Mouse (Mus musculus): ENCODE data around the gene Grm3.

Gene Grm3

DNA sequence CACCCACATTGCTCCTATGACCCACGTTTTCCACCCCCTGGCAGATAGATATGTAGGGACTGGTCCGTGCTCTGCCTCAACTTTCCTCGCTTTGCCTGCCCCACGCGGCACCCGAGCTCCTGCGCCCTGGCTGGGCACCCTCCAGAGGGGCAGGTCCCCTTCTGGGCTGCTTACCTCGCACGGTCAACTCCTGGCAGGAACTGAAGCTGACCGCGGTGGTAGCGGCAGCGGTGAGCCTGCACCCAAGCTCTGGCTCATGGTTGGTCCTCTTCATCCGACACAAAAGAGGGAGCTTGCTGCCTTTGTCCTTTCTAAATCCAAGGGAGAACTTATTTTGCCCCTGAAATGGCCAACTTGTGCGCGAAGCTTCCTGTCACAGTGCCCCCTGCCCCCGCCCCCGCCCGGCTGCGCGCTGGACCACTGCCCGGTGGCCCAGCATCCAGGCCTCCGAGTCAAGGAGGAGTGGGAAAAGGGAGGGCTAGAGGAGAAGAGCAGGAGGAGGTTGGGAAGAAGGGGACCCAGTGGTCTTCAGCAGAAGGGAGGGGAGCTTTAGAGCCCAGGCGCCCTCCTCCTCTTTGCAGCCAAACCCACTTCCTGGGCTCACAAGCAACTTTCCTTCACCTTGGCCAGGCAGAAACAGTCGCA lies at the start of gene Grm3:
Gene Grm3, minus strand, starts transcription at position 215 of the 645 bp plus-strand sequence.
- no peak for DNase-seq (ENCODE audit: low read depth, low spot score)

GRCm38 (mm10) chr5:9755751-9756150 lies 30.8 kb upstream of the Grm3 start:
- DNase-seq (ENCODE audit: low read depth, low spot score): no peak

- no peak for DNase-seq (ENCODE audit: low read depth, low spot score)
Observed at GRCm38 (mm10) chr5:9748184-9748583, 23.2 kb upstream of the Grm3 start.

DNA sequence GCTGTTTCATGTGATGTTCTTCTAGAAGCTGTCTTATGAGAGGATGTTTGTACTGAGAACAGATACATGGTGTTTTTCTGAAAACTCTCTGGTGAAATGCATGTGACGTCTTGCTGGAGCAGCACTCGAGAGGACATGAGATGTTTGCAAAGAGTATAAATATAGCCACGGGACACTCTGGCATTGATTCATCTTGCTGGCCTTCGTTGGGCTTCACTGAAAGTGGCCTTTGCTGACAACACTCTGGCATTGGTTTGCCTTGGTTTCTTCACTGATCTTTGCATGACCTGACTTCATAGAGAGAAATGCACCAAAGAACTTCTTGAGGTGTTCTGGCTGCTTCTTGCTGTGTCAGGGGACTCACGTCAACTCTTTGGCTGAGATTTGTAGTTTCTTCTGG lies 19.1 kb upstream of the Grm3 start:
- DNase-seq (ENCODE audit: low read depth, low spot score): no peak

DNA sequence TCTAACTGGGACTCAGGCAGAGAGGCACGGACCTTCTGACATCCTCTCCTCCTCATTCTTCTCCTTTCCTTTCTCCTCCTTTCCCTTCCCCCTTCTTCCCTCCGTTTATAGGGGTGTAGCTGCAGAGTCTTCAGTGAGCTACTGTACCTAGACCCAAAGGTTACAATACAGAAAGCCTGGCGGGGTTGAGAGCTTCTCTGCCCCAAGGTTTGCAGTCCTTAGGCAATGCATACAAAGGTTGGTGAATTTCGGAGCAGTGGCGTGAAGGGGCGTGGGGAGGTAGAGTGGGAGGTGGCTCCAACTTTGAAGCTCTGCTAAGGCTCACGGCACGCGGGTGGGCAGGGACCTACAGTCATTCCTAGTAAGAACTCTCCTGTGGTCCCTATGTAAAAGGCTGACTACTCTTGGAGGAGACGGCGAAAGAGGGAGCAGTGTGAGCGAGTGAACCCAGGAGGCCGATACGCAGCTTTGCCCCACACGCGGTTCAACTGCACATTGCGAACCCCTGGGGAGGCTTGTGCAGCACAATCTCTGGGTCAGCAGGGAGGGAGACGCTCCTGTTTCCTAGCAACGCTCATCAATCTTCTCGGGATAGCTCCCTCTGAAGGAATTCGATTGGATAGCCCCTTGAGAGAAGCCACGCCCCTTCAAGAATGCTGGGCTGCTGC lies 765 bp upstream of the Grm3 start:
- DNase-seq (ENCODE audit: low read depth, low spot score): no peak

- no peak for DNase-seq (ENCODE audit: low read depth, low spot score)
Observed at GRCm38 (mm10) chr5:9724287-9724955, 549 bp downstream of the Grm3 start.

GRCm38 (mm10) chr5:9721136-9721535 lies 3.8 kb downstream of the Grm3 start:
- DNase-seq (ENCODE audit: low read depth, low spot score): no peak

DNA sequence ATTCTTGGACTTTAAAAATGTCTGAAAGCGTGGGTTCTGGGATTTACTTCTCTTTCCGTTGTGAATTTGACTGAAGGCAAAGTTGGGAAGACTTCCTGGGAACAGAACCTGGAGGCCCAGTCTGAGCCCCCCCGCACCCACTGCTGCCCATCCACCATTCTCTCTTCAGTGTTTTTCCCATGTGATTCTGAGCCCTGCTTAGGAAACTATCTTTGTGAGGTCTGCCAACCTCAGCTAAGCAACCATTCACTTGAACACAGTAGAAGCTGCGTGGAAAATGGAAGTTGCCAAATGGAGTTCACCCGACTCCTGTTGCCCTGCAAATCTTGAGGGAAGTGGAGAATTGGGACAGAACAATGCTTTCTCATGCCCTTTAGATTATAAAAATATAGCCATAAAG lies 8.7 kb downstream of the Grm3 start:
- DNase-seq (ENCODE audit: low read depth, low spot score): no peak

DNA sequence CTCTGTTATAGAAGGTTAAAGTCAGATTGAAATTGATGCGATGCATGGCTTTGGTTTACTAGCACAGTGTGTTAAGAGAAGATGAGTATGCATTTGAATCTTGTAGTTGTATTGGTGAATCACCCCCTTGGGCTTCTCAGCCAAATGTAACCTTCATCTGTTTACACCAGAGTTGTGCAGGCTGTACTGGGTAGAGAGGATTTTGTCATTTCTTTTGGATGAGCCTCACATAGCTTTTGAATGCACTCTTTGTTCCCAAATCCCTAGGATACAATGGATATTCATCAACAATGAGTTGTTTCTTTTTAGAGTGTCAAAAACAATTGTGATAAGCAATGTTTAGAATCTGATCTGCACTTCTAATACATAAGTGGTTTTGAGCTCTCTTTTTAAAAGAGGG lies 17.9 kb downstream of the Grm3 start:
- DNase-seq (ENCODE audit: low read depth, low spot score): no peak

- DNase-seq (ENCODE audit: low read depth, low spot score): no peak
Observed at GRCm38 (mm10) chr5:9703385-9704009, 21.5 kb downstream of the Grm3 start.

GRCm38 (mm10) chr5:9702656-9703384 lies 22.1 kb downstream of the Grm3 start:
- no peak for DNase-seq (ENCODE audit: low read depth, low spot score)

- no peak for DNase-seq (ENCODE audit: low read depth, low spot score)
Observed at GRCm38 (mm10) chr5:9692333-9692732, 32.6 kb downstream of the Grm3 start.

DNA sequence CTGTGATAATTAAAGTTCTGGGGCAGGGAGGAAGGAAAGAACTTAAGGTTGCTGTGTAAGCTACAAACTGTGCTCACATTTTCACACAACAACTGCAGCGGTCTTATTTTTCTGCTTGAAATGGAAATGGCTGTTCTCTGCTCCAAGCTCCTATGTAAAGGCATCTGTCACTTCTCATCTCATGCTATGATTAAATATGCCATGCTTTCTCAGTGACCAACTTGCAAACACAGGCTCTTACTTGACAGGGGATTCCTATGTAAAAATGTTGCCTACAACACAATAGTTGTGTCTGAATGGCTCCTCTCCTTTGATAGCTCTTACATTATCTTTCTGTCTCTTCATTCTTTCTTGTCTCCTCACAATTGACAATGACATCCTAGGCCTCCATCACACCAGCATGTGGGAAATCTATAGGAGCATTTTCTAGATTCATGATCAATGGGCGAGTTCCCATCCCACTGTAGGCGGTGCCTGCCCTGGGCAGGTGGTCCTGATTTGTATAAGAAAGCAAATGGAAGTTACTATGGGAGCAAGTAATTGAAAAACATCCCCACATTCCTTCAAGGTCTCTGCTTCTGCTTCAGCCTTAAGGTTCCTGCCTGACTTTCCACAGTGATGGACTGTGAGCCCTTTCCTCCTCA lies 34.2 kb downstream of the Grm3 start:
- DNase-seq (ENCODE audit: low read depth, low spot score): no peak

- no peak for DNase-seq (ENCODE audit: low read depth, low spot score)
Observed at GRCm38 (mm10) chr5:9690192-9690591, 34.8 kb downstream of the Grm3 start.

DNA sequence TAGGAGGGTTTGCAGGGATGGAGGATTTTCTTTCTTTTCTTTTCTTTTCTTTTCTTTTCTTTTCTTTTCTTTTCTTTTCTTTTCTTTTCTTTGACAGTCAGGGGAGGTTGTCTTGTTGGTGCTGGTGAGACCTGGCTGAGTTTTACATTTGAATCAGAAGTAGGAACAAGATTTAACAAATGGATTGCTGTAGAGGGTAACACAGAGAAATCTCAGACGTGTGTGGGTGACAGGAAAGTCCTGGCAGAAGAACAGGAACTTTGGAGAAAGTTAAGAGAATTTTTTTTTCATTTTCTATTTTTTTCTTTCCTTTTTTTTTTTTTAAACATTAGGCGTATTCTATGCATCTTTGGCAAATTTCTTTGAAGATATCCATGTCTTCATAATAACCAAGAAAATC lies 41.8 kb downstream of the Grm3 start:
- DNase-seq (ENCODE audit: low read depth, low spot score): no peak

- DNase-seq (ENCODE audit: low read depth, low spot score): no peak
Observed at GRCm38 (mm10) chr5:9669002-9669401, 56.0 kb downstream of the Grm3 start.

- DNase-seq (ENCODE audit: low read depth, low spot score): no peak
Observed at GRCm38 (mm10) chr5:9663416-9663815, 61.6 kb downstream of the Grm3 start.

- no peak for DNase-seq (ENCODE audit: low read depth, low spot score)
Observed at GRCm38 (mm10) chr5:9661870-9662589, 62.9 kb downstream of the Grm3 start.

GRCm38 (mm10) chr5:9638612-9639011 lies 86.4 kb downstream of the Grm3 start:
- no peak for DNase-seq (ENCODE audit: low read depth, low spot score)

- DNase-seq (ENCODE audit: low read depth, low spot score): no peak
Observed at GRCm38 (mm10) chr5:9627220-9627619, 97.8 kb downstream of the Grm3 start.

- DNase-seq (ENCODE audit: low read depth, low spot score): no peak
Observed at GRCm38 (mm10) chr5:9624396-9624795, 100.6 kb downstream of the Grm3 start.

All from retina, adult 2 months (tissue).